Mouse (Mus musculus) layer of hippocampus, adult 6 months (tissue): Measurements from ENCODE around the gene Gm21870. TPM values are rescaled to one million over a fixed set of nuclear protein-coding genes. Genes with fewer than 3 reads are reported as not detected.

Experiments
- long read RNA-seq, 2 experiments: library from polyadenylated mRNA; unstranded; transcript quantifications; one replicate each; pipeline ENCODE4 v2.0.0; 2019 to 2020
- polyA plus RNA-seq: library from polyadenylated mRNA; unstranded; fragments of <200 nt; fragmentation: Nextera tagmentation; gene quantifications from 2 replicates; pipeline ENCODE4 v1.2.3, GENCODE M21; 2021

The Gm21870 gene
- polyA plus RNA-seq = not detected in 2 replicates
- long read RNA-seq, experiment 1 = 0 reads
- long read RNA-seq, experiment 2 = 0 reads

GRCm38 (mm10) chrX:33986716-33987115, at the start of gene Gm21870:
Gene Gm21870, minus strand, starts transcription at chrX:33986816.

GRCm38 (mm10) chrX:33956440-33956839, 30.2 kb downstream of the Gm21870 start, which contains the start of gene Btbd35f6:
Gene Btbd35f6, minus strand, starts transcription at chrX:33956540.

Other genes starting within 250 kb of the Gm21870 start
- not detected in 2 replicates for gene Btbd35f6, start 30.3 kb downstream of the Gm21870 start, polyA plus RNA-seq
- not detected in 2 replicates for gene Btbd35f9, start 174.7 kb upstream of the Gm21870 start, polyA plus RNA-seq